Comparison of ENCODE assay signal across 10 mouse cellular contexts in the genomic region with DNA sequence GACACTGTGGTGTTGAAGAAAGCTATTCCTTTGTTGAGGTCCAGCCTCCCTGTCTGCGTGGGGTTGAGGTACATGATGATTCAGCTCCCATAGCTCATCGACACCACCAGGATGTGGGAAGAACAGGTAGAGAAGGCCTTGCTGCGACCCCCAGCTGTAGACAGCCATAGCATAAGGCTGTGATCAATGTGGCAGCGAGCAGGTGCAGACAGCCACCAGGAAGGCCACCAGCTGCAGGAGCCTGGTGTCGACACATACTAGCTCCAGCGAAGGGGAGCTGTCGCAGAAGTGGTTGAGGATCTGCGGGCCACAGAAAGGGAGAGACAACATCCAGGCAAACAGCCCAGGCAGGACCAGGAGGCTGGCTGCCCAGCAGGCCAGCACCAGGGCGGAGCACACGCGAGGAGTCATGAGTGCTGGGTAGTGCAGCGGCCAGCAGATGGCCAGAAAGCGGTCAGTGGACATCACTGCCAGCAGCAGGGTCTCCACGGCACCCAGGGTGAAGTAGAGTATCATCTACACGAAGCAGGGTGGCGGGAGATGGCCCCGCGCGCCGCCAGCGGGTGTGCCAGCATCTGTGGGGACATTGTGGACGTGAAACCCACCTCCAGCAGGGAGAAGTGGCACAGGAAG. TPM values are rescaled to one million over a fixed set of nuclear protein-coding genes. Genes with fewer than 3 reads are reported as not detected.
DNase-seq lines count a peak whose midpoint lies in the region; ATAC-seq and TF ChIP-seq lines count a peak whose summit lies in the region.
"Had no signal": no experiment of that assay in that cellular context is flagged by ENCODE, and none has a peak within 500 bp of the region (broad histone marks: within the 10 kb centered on the region; RNA-seq: fewer than 3 reads in every experiment).

No protein-coding gene starts in this region.

- no peaks in the 10 kb centered on the region for H3K36me3 ChIP-seq in liver, adult 2 months (ENCODE audit: control insufficient read depth, insufficient read depth, low read length)
- no peaks in the 10 kb centered on the region for H3K36me3 ChIP-seq in heart, embryonic 16.5 days (ENCODE audit: control insufficient read depth, insufficient read depth)
- H3K36me3 ChIP-seq in limb, embryonic 15.5 days = no peaks in the 10 kb centered on the region
- no peaks in the 10 kb centered on the region for H3K36me3 ChIP-seq in small intestine, adult 2 months (ENCODE audit: control insufficient read depth, insufficient read depth, low read length)

- no peaks in the 10 kb centered on the region for H3K9me3 ChIP-seq in heart, embryonic 16.5 days (replicated peaks; ENCODE audit: control insufficient read depth, low read length)
- no peaks in the 10 kb centered on the region for H3K9me3 ChIP-seq in limb, embryonic 15.5 days

- H3K4me3 ChIP-seq in liver, adult 2 months (ENCODE audit: insufficient read depth, low read depth, low read length) = no peak overlapping the region
- peak overlapping the region; percentile 32 for H3K4me3 ChIP-seq in heart, embryonic 16.5 days (ENCODE audit: low read length)
- no peak overlapping the region for H3K4me3 ChIP-seq in limb, embryonic 15.5 days
- peak overlapping the region; percentile 6 for H3K4me3 ChIP-seq in small intestine, adult 2 months (ENCODE audit: low read depth, low read length)

- no peak overlapping the region for H3K9ac ChIP-seq in liver, adult 2 months (ENCODE audit: low read depth, low read length)
- H3K9ac ChIP-seq in heart, embryonic 16.5 days (ENCODE audit: low read length) = peak overlapping the region; percentile 20; the same call in 1 of the 2 replicates
- H3K9ac ChIP-seq in limb, embryonic 15.5 days = no peak overlapping the region

- H3K79me2 ChIP-seq in liver, adult 2 months (ENCODE audit: control insufficient read depth, insufficient read depth, low read length) = no peaks in the 10 kb centered on the region

- TF ChIP-seq CTCF in liver, adult 2 months (IDR thresholded peaks at IDR 0.05; ENCODE audit: low read depth, low read length) = peak; percentile 53
- TF ChIP-seq CTCF in small intestine, adult 2 months (IDR thresholded peaks at IDR 0.05; ENCODE audit: extremely low read depth, insufficient read length, insufficient replicate concordance, low read depth, low read length) = no peak

- no peak overlapping the region for H3K27ac ChIP-seq in liver, adult 2 months (replicated peaks; ENCODE audit: insufficient read depth, low read depth, low read length)
- no peak overlapping the region for H3K27ac ChIP-seq in heart, embryonic 16.5 days (ENCODE audit: low read length)
- H3K27ac ChIP-seq in limb, embryonic 15.5 days = no peak overlapping the region
- no peak overlapping the region for H3K27ac ChIP-seq in small intestine, adult 2 months (ENCODE audit: insufficient read depth, low read depth, low read length)

- peak overlapping the region; percentile 63 for H3K4me2 ChIP-seq in heart, embryonic 16.5 days (ENCODE audit: low read depth, low read length)
- H3K4me2 ChIP-seq in limb, embryonic 15.5 days = peak overlapping the region; percentile 23; the same call in 1 of the 2 replicates

- no peak for TF ChIP-seq POLR2A in liver, adult 2 months (IDR thresholded peaks at IDR 0.05; ENCODE audit: extremely low read depth, insufficient read depth, low read length)
- no peak for TF ChIP-seq POLR2A in small intestine, adult 2 months (IDR thresholded peaks at IDR 0.05; ENCODE audit: low read depth, low read length)

- DNase-seq in liver, adult 2 months (ENCODE audit: extremely low read depth, low read depth, low spot score) = no peak
- DNase-seq in liver = no peak
- DNase-seq in thymus, postnatal 10 days (ENCODE audit: low spot score in 2 of 2) = no peak
- DNase-seq in thymus, postnatal 36 days = no peak
- DNase-seq: cerebellum, adult 9-10 months; gastrocnemius, postnatal 36 days; lung, postnatal 14 days had no signal

- no peak; the same call in 1 of the 2 replicates for ATAC-seq in heart, embryonic 16.5 days (replicated peaks; ENCODE audit: extremely low read depth, insufficient read depth, low FRiP score)
- no peak for ATAC-seq in limb, embryonic 15.5 days (ENCODE audit: insufficient number of reproducible peaks, low FRiP score, low TSS enrichment, low read depth)

- no peaks in the 10 kb centered on the region for H3K4me1 ChIP-seq in liver, adult 2 months (ENCODE audit: control insufficient read depth, insufficient read depth, low read length)
- H3K4me1 ChIP-seq in heart, embryonic 16.5 days (ENCODE audit: control insufficient read depth, insufficient read depth, low read length) = peaks cover 3% of the 10 kb centered on the region; the same call in 1 of the 2 replicates
- peaks cover 5% of the 10 kb centered on the region; the same call in 1 of the 2 replicates for H3K4me1 ChIP-seq in limb, embryonic 15.5 days
- peaks cover 8% of the 10 kb centered on the region; the same call in 1 of the 2 replicates for H3K4me1 ChIP-seq in small intestine, adult 2 months (ENCODE audit: control insufficient read depth, insufficient read depth, insufficient read length, low read length)

- WGBS in liver, adult 2 months = 43% methylated on average over 22 of the region's 22 CpGs
- WGBS in heart, embryonic 16.5 days = 29% methylated on average over 22 of the region's 22 CpGs
- WGBS in limb, embryonic 15.5 days = 36% methylated on average over 22 of the region's 22 CpGs
- WGBS in small intestine, adult 2 months = 39% methylated on average over 22 of the region's 22 CpGs

- H3K27me3 ChIP-seq in liver, adult 2 months (ENCODE audit: control insufficient read depth, insufficient read depth, low read length) = no peaks in the 10 kb centered on the region
- no peaks in the 10 kb centered on the region for H3K27me3 ChIP-seq in heart, embryonic 16.5 days (ENCODE audit: control insufficient read depth, insufficient read depth, low read length)
- H3K27me3 ChIP-seq in limb, embryonic 15.5 days = peaks cover 10% of the 10 kb centered on the region
- no peaks in the 10 kb centered on the region for H3K27me3 ChIP-seq in small intestine, adult 2 months (ENCODE audit: control insufficient read depth, insufficient read depth, low read length)

RNA-seq across cellular contexts. Expression of a gene that starts 15.0 kb away (rescaled TPM):
- total RNA-seq in liver, adult 2 months (2014; rRNA removed) = 5.8 and 7.0 TPM in 2 replicates
- polyA plus RNA-seq in liver, adult 2 months (2012; rRNA removed) = 1.4 and 2.6 TPM in 2 replicates
- polyA plus RNA-seq in heart, embryonic 16.5 days (2015; fragmentation: Nextera tagmentation; extraction: Ambion mirVana) = not detected in 2 replicates
- polyA plus RNA-seq in limb, embryonic 15.5 days (2015; fragmentation: Nextera tagmentation; extraction: Ambion mirVana) = 0.04 TPM in 1 of 2 replicates, not detected in the other
- polyA plus RNA-seq in small intestine, adult 2 months (2012; rRNA removed) = 0.05 and 0.06 TPM in 2 replicates
- total RNA-seq: gastrocnemius, postnatal 36 days had no signal

RNA-seq across cellular contexts. Expression of a gene that starts 24.4 kb away (rescaled TPM):
- total RNA-seq in liver, adult 2 months (2014; rRNA removed) = 6.6 and 9.6 TPM in 2 replicates
- polyA plus RNA-seq in liver, adult 2 months (2012; rRNA removed) = 54.8 and 63.0 TPM in 2 replicates
- polyA plus RNA-seq in heart, embryonic 16.5 days (2015; fragmentation: Nextera tagmentation; extraction: Ambion mirVana) = 220 and 238 TPM in 2 replicates
- 125 and 177 TPM in 2 replicates for polyA plus RNA-seq in limb, embryonic 15.5 days (2015; fragmentation: Nextera tagmentation; extraction: Ambion mirVana)
- polyA plus RNA-seq in small intestine, adult 2 months (2012; rRNA removed) = 132 and 142 TPM in 2 replicates

RNA-seq across cellular contexts. Expression of a gene that starts 24.5 kb away (rescaled TPM):
- under 0.01 and 0.54 TPM in 2 replicates for total RNA-seq in liver, adult 2 months (2014; rRNA removed)
- 0.19 and 0.26 TPM in 2 replicates for polyA plus RNA-seq in liver, adult 2 months (2012; rRNA removed)
- polyA plus RNA-seq in heart, embryonic 16.5 days (2015; fragmentation: Nextera tagmentation; extraction: Ambion mirVana) = 0.32 and 0.33 TPM in 2 replicates
- polyA plus RNA-seq in limb, embryonic 15.5 days (2015; fragmentation: Nextera tagmentation; extraction: Ambion mirVana) = 0.12 and 0.35 TPM in 2 replicates
- polyA plus RNA-seq in small intestine, adult 2 months (2012; rRNA removed) = 0.60 and 1.0 TPM in 2 replicates

Comparison
In these comparisons a context has a peak if more than half of its experiments do, and no peak if none do; other contexts are left out.
1. H3K4me3 ChIP-seq: peak in heart, embryonic 16.5 days (single experiment) and small intestine, adult 2 months (single experiment); none in liver, adult 2 months (single experiment) and limb, embryonic 15.5 days (single experiment).